Mouse (Mus musculus) hindlimb bud, embryonic 11.5 days (tissue): ENCODE data around the gene Fst.

Experiments
- DNase-seq: peaks from one replicate; pipeline ENCODE4 v3.0.0-alpha.2; 2012; ENCODE audit warnings: low read depth, low spot score; ENCODE audit errors: extremely low spot score

Fst gene

GRCm38 (mm10) chr13:114420235-114420634, 38.5 kb downstream of the Fst start:
- no peak for DNase-seq

GRCm38 (mm10) chr13:114419364-114419763, 39.4 kb downstream of the Fst start:
- DNase-seq = no peak

- DNase-seq = no peak
These were observed 46.4 kb downstream of the Fst start for GRCm38 (mm10) chr13:114412326-114412725.

- DNase-seq = no peak
These were observed 51.9 kb downstream of the Fst start for GRCm38 (mm10) chr13:114406866-114407265.

GRCm38 (mm10) chr13:114406424-114406823, 52.3 kb downstream of the Fst start:
- DNase-seq = no peak

- DNase-seq = no peak
These were observed 53.5 kb downstream of the Fst start for GRCm38 (mm10) chr13:114405100-114405715.
